Mouse (Mus musculus) heart, postnatal 0 days (tissue): Measurements from ENCODE around the gene Ntn5. TPM values are rescaled to one million over a fixed set of nuclear protein-coding genes. Genes with fewer than 3 reads are reported as not detected.

Experiments used
- ATAC-seq: fragments of 200-750 bp; cut with Nextera tagmentation; 2 replicates; pipeline ENCODE4 v1.8.0; 2017; ENCODE audit warnings: low read depth, moderate number of reproducible peaks, moderate library complexity; ENCODE audit not compliant: insufficient read depth
- DNase-seq: peaks from one replicate; pipeline ENCODE4 v3.0.0-alpha.2; 2016; ENCODE audit warnings: low spot score
- H3K27ac ChIP-seq: fragments of 300-500 bp; sonication (generic); 2 replicates; pipeline ENCODE4 v1.5.1; 2014; ENCODE audit warnings: low read depth, mild to moderate bottlenecking
- H3K27me3 ChIP-seq: fragments of 300-500 bp; sonication (generic); 2 replicates; pipeline ENCODE4 v1.6.1; 2014; ENCODE audit warnings: low read length, mixed read lengths; ENCODE audit not compliant: control insufficient read depth, insufficient read depth
- H3K36me3 ChIP-seq: fragments of 300-500 bp; sonication (generic); replicated peaks from 2 replicates; pipeline ENCODE4 v1.6.1; 2014; ENCODE audit warnings: low read length, mixed read lengths; ENCODE audit not compliant: control insufficient read depth, insufficient read depth
- H3K4me1 ChIP-seq: fragments of 300-500 bp; sonication (generic); 2 replicates; pipeline ENCODE4 v1.6.1; 2014; ENCODE audit warnings: antibody characterized with exemption; ENCODE audit not compliant: control insufficient read depth, insufficient read depth
- H3K4me2 ChIP-seq: fragments of 300-500 bp; sonication (generic); 2 replicates; pipeline ENCODE4 v1.6.1; 2014; ENCODE audit warnings: low read depth, mild to moderate bottlenecking, low read length, moderate library complexity
- H3K4me3 ChIP-seq: fragments of 300-500 bp; sonication (generic); 2 replicates; pipeline ENCODE4 v1.5.1; 2014; ENCODE audit warnings: low read depth, low read length
- H3K9ac ChIP-seq: fragments of 300-500 bp; sonication (generic); replicated peaks from 2 replicates; pipeline ENCODE4 v1.6.1; 2014; ENCODE audit warnings: low read depth, low read length, mixed read lengths
- H3K9me3 ChIP-seq: fragments of 300-500 bp; sonication (generic); replicated peaks from 2 replicates; pipeline ENCODE4 v1.6.1; 2016; ENCODE audit warnings: low read length; ENCODE audit not compliant: control insufficient read depth
- CTCF ChIP-seq: IDR thresholded peaks from 2 replicates; pipeline ENCODE4 v1.5.1; 2016; ENCODE audit warnings: antibody characterized with exemption, control low read depth, low read depth
- EP300 ChIP-seq: IDR thresholded peaks from 2 replicates; pipeline ENCODE4 v1.6.1; 2016; ENCODE audit warnings: antibody characterized with exemption, low read depth
- WGBS: fragments of 180-500 bp; shearing (Covaris S2); extraction: QIAGEN DNeasy Blood & Tissue Kit; methylation state at CpG from one replicate; pipeline ENCODE4 v1.1.7; 2014; 5-methylcytosine and 5-hydroxymethylcytosine counted together
- polyA plus RNA-seq: library from polyadenylated mRNA; unstranded; fragments of >200 nt; fragmentation: Nextera tagmentation; extraction: Ambion mirVana; gene quantifications from 2 replicates; pipeline ENCODE4 v1.2.1, GENCODE M21; 2015
- total RNA-seq: library from RNA; depleted of rRNA; stranded (reverse); fragments of >200 nt; gene quantifications from 2 replicates; pipeline ENCODE4 v1.2.3, GENCODE M21; 2014; ENCODE audit warnings: low replicate concordance

Gene Ntn5
- total and polyA plus RNA-seq, 2 experiments from 2014 or later, result not detected

GRCm38 (mm10) chr7:45712022-45712757 lies 28.4 kb downstream of the Ntn5 start:
- Histone ChIP-seq H3K4me2 (no peak overlapping the region), H3K4me1 (peaks cover 41% of the 10 kb centered on the region), H3K9ac (no peak overlapping the region), H3K4me3 (no peak overlapping the region), H3K36me3 (peaks cover 42% of the 10 kb centered on the region), H3K27me3 (no peaks in the 10 kb centered on the region), H3K27ac (no peak overlapping the region), H3K9me3 (no peaks in the 10 kb centered on the region)
- DNase-seq, result no peak
- no peak for TF ChIP-seq EP300
- TF ChIP-seq CTCF, result no peak
- no peak for ATAC-seq
- 90% methylated on average over 21 of the region's 21 CpGs for WGBS

GRCm38 (mm10) chr7:45713396-45713795 lies 29.6 kb downstream of the Ntn5 start:
- ATAC-seq, result no peak
- Histone ChIP-seq H3K4me1 (peaks cover 32% of the 10 kb centered on the region), H3K4me3 (no peak overlapping the region), H3K27ac (no peak overlapping the region), H3K4me2 (no peak overlapping the region), H3K36me3 (peaks cover 42% of the 10 kb centered on the region), H3K9me3 (no peaks in the 10 kb centered on the region), H3K27me3 (no peaks in the 10 kb centered on the region), H3K9ac (no peak overlapping the region)
- peak; percentile 4 for DNase-seq
- TF ChIP-seq CTCF (no peak), EP300 (no peak)
- WGBS, result 88% methylated on average over 16 of the region's 16 CpGs

GRCm38 (mm10) chr7:45713881-45714520 lies 30.2 kb downstream of the Ntn5 start:
- no peak for ATAC-seq
- Histone ChIP-seq H3K27me3 (no peaks in the 10 kb centered on the region), H3K4me2 (peak overlapping the region; percentile 93), H3K36me3 (peaks cover 42% of the 10 kb centered on the region), H3K4me1 (peaks cover 31% of the 10 kb centered on the region), H3K9ac (peak overlapping the region; percentile 77; the same call in 1 of the 2 replicates), H3K9me3 (no peaks in the 10 kb centered on the region), H3K4me3 (no peak overlapping the region), H3K27ac (no peak overlapping the region)
- whole genome bisulfite sequencing, result 75% methylated on average over 6 of the region's 6 CpGs
- TF ChIP-seq CTCF (no peak), EP300 (no peak)
- DNase-seq, result no peak

- no peaks in the 10 kb centered on the region for H3K27me3 ChIP-seq
- TF ChIP-seq CTCF (no peak), EP300 (no peak)
- H3K4me2 ChIP-seq, result peak overlapping the region; percentile 93
- peak overlapping the region; percentile 77 for H3K9ac ChIP-seq
- peaks cover 35% of the 10 kb centered on the region for H3K4me1 ChIP-seq
- H3K9me3 ChIP-seq, result no peaks in the 10 kb centered on the region
- peak overlapping the region; percentile 57 for H3K4me3 ChIP-seq
- H3K27ac ChIP-seq, result peak overlapping the region; percentile 52
- 9% methylated on average over 14 of the region's 14 CpGs for WGBS
- ATAC-seq, result 0 out of 2 replicates have a peak, but pooled peaks have one; percentile 0
- H3K36me3 ChIP-seq, result peaks cover 44% of the 10 kb centered on the region
- DNase-seq, result no peak
Observed at GRCm38 (mm10) chr7:45714630-45715089, 30.8 kb downstream of the Ntn5 start.

- no peaks in the 10 kb centered on the region for H3K27me3 ChIP-seq
- peaks cover 44% of the 10 kb centered on the region for H3K36me3 ChIP-seq
- peak within 1 kb of the TSS; percentile 77 for H3K9ac ChIP-seq
- 7% methylated on average over 34 of the region's 34 CpGs for WGBS
- H3K4me2 ChIP-seq, result peak within 1 kb of the TSS; percentile 93
- H3K9me3 ChIP-seq, result no peaks in the 10 kb centered on the region
- H3K4me1 ChIP-seq, result peaks cover 35% of the 10 kb centered on the region
- DNase-seq, result peak; percentile 98
- peak within 1 kb of the TSS; percentile 57 for H3K4me3 ChIP-seq
- TF ChIP-seq EP300 (peak; percentile 84), CTCF (no peak)
- ATAC-seq, result peak; percentile 91
- peak within 1 kb of the TSS; percentile 64 for H3K27ac ChIP-seq
Observed at GRCm38 (mm10) chr7:45715090-45715708, 31.4 kb downstream of the Ntn5 start, which contains the start of gene Rpl18. Gene Rpl18 (plus strand): TSS chr7:45715457.
